Mouse (Mus musculus) G1E (cell line): ENCODE results near the gene Dlgap3. TPM values are rescaled to one million over a fixed set of nuclear protein-coding genes. Genes with fewer than 3 reads are reported as not detected.

Source experiments
- ATAC-seq: 2 replicates; pipeline ENCODE4 v1.8.0; 2016; ENCODE audit warnings: mild to moderate bottlenecking; ENCODE audit not compliant: insufficient number of reproducible peaks, poor library complexity, low FRiP score, severe bottlenecking; ENCODE audit errors: extremely low read depth
- DNase-seq: peaks from one replicate; pipeline ENCODE4 v3.0.0; 2012; ENCODE audit warnings: low spot score
- H3K27me3 ChIP-seq: 2 replicates; pipeline ENCODE4 v1.6.1; 2012; ENCODE audit warnings: mild to moderate bottlenecking, low read length, inconsistent platforms; ENCODE audit not compliant: insufficient read depth
- H3K36me3 ChIP-seq: replicated peaks from 2 replicates; pipeline ENCODE3; 2012; ENCODE audit warnings: mild to moderate bottlenecking, inconsistent platforms
- H3K4me1 ChIP-seq: 2 replicates; pipeline ENCODE4 v1.6.1; 2012; ENCODE audit warnings: low read depth, low read length, inconsistent platforms, mixed read lengths; ENCODE audit not compliant: insufficient read depth
- H3K4me3 ChIP-seq: 2 replicates; pipeline ENCODE4 v1.5.1; 2012; ENCODE audit warnings: low read depth, mild to moderate bottlenecking, inconsistent platforms, low read length, moderate library complexity, mixed read lengths
- H3K9me3 ChIP-seq: replicated peaks from 2 replicates; pipeline ENCODE4 v1.6.1; 2012; ENCODE audit warnings: inconsistent platforms
- CTCF ChIP-seq: IDR thresholded peaks from 2 replicates; pipeline ENCODE4 v1.5.1; 2012; ENCODE audit warnings: low read depth, low read length, inconsistent platforms, mixed read lengths
- GATA1 ChIP-seq: IDR thresholded peaks from 2 replicates; pipeline ENCODE4 v1.6.1; 2012; ENCODE audit warnings: borderline replicate concordance, low read length, inconsistent platforms, mixed read lengths
- GATA2 ChIP-seq: IDR thresholded peaks from 2 replicates; pipeline ENCODE4 v1.6.1; 2012; ENCODE audit warnings: low read depth, low read length, inconsistent platforms, borderline replicate concordance
- POLR2AphosphoS5 ChIP-seq: IDR thresholded peaks from 2 replicates; pipeline ENCODE4 v1.6.1; 2012; ENCODE audit warnings: low read depth, low read length, inconsistent platforms; ENCODE audit not compliant: insufficient replicate concordance
- TAL1 ChIP-seq: conservative IDR thresholded peaks from 2 replicates; pipeline ENCODE4 v1.6.1; 2012; ENCODE audit warnings: low read depth, low read length, inconsistent platforms, mixed read lengths
- polyA plus RNA-seq: library from polyadenylated mRNA; stranded (reverse); fragments of >175 nt; gene quantifications from 2 replicates; pipeline ENCODE4 v1.2.3, GENCODE M21; 2012
- total RNA-seq, 2 experiments: library from RNA; stranded (forward) in 1 of 2; stranded (reverse) in 1 of 2; fragments of 200-1000 nt in 1 of 2; fragments of >200 nt in 1 of 2; fragmentation: Nextera tagmentation in 1 of 2; gene quantifications; 2 replicates each; pipeline ENCODE4 v1.2.3; 2014 to 2017

The Dlgap3 gene
- total RNA-seq (2014; fragmentation: Nextera tagmentation) (not detected in 2 replicates), total RNA-seq (2017) (0.05 and 0.06 TPM in 2 replicates), polyA plus RNA-seq (not detected in 2 replicates)

GRCm38 (mm10) chr4:127168914-127169345 lies at the start of gene Dlgap3:
Gene Dlgap3 (plus strand): TSS chr4:127169204.
- TF ChIP-seq GATA2 = no peak
- no peak for TF ChIP-seq CTCF
- TF ChIP-seq POLR2AphosphoS5 = no peak
- Histone ChIP-seq H3K9me3 (peaks cover 24% of the 10 kb centered on the region), H3K27me3 (no peaks in the 10 kb centered on the region), H3K4me1 (no peaks in the 10 kb centered on the region), H3K4me3 (no peak within 1 kb of the TSS; the same call in 1 of the 2 replicates), H3K36me3 (no peaks in the 10 kb centered on the region)
- ATAC-seq (no peak), DNase-seq (no peak)

GRCm38 (mm10) chr4:127123391-127123790 lies 45.6 kb upstream of the Dlgap3 start, which contains the start of gene Tmem35b:
Gene Tmem35b (plus strand): TSS chr4:127123691.
- peaks cover 19% of the 10 kb centered on the region for H3K36me3 ChIP-seq
- H3K4me3 ChIP-seq = no peak within 1 kb of the TSS
- DNase-seq (no peak), ATAC-seq (no peak)
- H3K4me1 ChIP-seq = peaks cover 24% of the 10 kb centered on the region
- TF ChIP-seq POLR2AphosphoS5 (no peak), GATA1 (no peak), GATA2 (no peak), TAL1 (no peak)
- no peaks in the 10 kb centered on the region for H3K27me3 ChIP-seq
- no peaks in the 10 kb centered on the region for H3K9me3 ChIP-seq

GRCm38 (mm10) chr4:127124331-127124730 lies 44.7 kb upstream of the Dlgap3 start:
- ATAC-seq = no peak
- H3K4me3 ChIP-seq = no peak overlapping the region
- no peak for TF ChIP-seq GATA2
- no peak for TF ChIP-seq POLR2AphosphoS5
- no peak for TF ChIP-seq TAL1
- no peak for TF ChIP-seq CTCF
- TF ChIP-seq GATA1 = no peak
- peaks cover 24% of the 10 kb centered on the region for H3K4me1 ChIP-seq
- no peak for DNase-seq
- H3K36me3 ChIP-seq = peaks cover 27% of the 10 kb centered on the region
- H3K27me3 ChIP-seq = no peaks in the 10 kb centered on the region
- no peaks in the 10 kb centered on the region for H3K9me3 ChIP-seq

- Histone ChIP-seq H3K27me3 (no peaks in the 10 kb centered on the region), H3K4me1 (peaks cover 24% of the 10 kb centered on the region), H3K36me3 (peaks cover 28% of the 10 kb centered on the region), H3K9me3 (no peaks in the 10 kb centered on the region), H3K4me3 (peak overlapping the region; percentile 77)
- DNase-seq (peak; percentile 88), ATAC-seq (peak; percentile 96)
- TF ChIP-seq CTCF (no peak), GATA2 (no peak), POLR2AphosphoS5 (no peak)
Measured at GRCm38 (mm10) chr4:127125834-127126463, 43.1 kb upstream of the Dlgap3 start.

GRCm38 (mm10) chr4:127134687-127135086 lies 34.3 kb upstream of the Dlgap3 start:
- H3K36me3 ChIP-seq = no peaks in the 10 kb centered on the region

GRCm38 (mm10) chr4:127137591-127137990 lies 31.4 kb upstream of the Dlgap3 start:
- no peaks in the 10 kb centered on the region for H3K9me3 ChIP-seq
- H3K4me1 ChIP-seq = no peaks in the 10 kb centered on the region
- no peaks in the 10 kb centered on the region for H3K36me3 ChIP-seq
- no peak for ATAC-seq
- TF ChIP-seq GATA1 (no peak), POLR2AphosphoS5 (no peak), TAL1 (no peak)
- H3K27me3 ChIP-seq = peaks cover 3% of the 10 kb centered on the region; the same call in 1 of the 2 replicates
- H3K4me3 ChIP-seq = no peak overlapping the region
- no peak for DNase-seq

More at GRCm38 (mm10) chr4:127134687-127135086, 34.3 kb upstream of the Dlgap3 start:
- DNase-seq = no peak
- Histone ChIP-seq H3K9me3 (no peaks in the 10 kb centered on the region), H3K27me3 (peaks cover 2% of the 10 kb centered on the region; the same call in 1 of the 2 replicates), H3K4me3 (no peak overlapping the region), H3K4me1 (no peaks in the 10 kb centered on the region)
- TF ChIP-seq POLR2AphosphoS5 = no peak
- no peak for TF ChIP-seq GATA1
- no peak for TF ChIP-seq GATA2
- TF ChIP-seq CTCF = no peak
- no peak for TF ChIP-seq TAL1
- no peak for ATAC-seq
